Mouse (Mus musculus): Measurements from ENCODE around the gene Rfng. TPM values are rescaled to one million over a fixed set of nuclear protein-coding genes. Genes with fewer than 3 reads are reported as not detected.
"Not testable (repeated sequence)": the region's sequence is repeated elsewhere in the genome, so short reads cannot be mapped to it uniquely, and the experiment has no call there.

Gene Rfng
- 25.7 and 27.4 TPM in 2 replicates for polyA plus RNA-seq (2012; rRNA removed)

DNA sequence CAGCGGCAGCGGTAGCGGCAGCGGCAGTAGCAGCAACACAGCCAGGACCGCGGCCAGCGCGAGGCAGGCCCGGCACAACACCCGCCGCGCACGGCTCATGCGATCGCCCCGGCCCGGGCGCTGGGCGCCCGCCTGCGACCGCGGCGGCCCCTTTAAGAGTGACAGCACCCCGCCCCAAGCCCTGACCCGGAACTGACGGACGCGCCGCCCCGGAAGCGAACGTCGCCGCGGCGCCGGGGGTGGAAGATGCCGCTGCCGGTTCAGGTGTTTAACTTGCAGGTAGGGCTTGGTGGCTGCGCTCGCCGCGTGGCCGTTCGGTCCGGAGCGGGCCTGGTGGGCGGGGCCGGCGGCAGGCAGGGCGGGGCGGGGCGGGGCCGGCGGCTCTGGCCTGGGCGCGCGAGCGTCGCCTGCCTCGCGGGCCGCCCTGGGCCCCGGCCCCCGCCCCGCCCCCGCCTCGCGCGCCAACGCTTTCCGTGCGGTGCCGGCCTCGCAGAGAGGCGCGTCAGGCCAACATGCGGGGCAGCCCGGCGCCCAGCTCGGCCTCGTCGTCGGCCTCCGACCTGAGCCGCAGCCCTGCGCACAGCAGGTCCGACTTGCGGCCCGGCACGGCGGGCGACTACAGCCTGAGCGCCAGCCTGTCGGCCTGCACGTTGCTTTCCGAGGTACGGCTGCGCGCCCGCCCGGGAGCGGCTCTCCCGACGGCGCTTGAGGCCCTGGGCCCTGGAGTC lies at the start of gene Rfng, which contains the start of gene Gps1:
Gene Rfng (minus strand): TSS at position 144 of the 728 bp plus-strand sequence.
Gene Gps1 (plus strand): TSS at position 209 of the 728 bp plus-strand sequence.
- DNase-seq (ENCODE audit: low spot score) = peak; percentile 82

DNA sequence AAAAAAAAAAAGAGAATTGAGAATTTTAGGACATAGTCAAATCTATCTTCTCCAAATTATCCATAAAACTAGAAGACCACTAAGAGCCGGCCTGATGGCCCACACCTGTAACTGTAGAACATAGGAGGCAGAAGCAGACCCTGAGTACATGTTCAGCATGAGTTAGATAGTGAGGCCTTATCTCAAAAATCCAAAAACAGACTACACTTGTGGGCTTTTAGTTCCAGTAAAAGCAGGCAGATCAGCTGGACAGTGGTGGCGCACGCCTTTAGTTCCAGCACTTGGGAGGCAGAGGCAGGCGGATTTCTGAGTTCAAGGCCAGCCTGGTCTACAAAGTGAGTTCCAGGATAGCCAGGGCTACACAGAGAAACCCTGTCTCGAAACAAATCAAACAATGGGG lies 49.0 kb upstream of the Rfng start:
- not testable (repeated sequence) for DNase-seq (ENCODE audit: low spot score)

DNA sequence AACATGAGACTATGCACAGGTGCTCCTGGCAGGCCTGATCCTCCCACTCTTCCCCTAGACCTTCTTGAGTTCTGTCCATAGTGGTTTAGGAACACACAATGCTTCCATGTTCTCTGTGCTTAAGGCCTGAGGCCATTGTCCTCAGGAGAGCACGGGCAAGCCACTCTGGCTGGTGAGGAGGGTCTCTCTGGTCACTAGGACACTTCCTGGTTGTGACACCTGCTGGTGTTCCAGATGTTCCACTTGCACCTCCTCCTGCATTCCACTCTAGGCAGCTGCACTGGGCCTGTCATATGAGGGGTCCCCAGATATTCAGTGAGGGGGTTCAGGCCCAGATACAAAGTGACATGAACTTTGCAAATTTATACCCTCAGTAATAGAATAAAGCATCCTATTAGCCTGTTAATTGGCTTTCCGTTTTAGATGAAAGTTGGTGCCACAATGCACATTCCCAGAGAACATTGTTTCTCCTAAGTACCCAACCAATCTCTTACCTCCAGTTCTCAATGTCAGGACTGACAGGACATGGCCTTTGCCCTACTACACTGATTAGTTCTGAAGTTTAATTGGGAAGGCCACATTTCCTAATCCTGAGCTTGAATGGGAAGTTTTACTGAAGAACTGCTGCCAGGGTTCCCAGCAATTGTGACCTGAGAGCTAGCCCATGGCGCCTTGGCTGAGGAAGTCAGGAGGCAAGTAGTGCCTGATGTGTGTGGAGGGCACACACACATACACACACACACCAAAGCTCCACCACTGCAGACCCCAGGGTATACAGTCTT lies 47.8 kb upstream of the Rfng start:
- DNase-seq (ENCODE audit: low spot score) = no peak

DNA sequence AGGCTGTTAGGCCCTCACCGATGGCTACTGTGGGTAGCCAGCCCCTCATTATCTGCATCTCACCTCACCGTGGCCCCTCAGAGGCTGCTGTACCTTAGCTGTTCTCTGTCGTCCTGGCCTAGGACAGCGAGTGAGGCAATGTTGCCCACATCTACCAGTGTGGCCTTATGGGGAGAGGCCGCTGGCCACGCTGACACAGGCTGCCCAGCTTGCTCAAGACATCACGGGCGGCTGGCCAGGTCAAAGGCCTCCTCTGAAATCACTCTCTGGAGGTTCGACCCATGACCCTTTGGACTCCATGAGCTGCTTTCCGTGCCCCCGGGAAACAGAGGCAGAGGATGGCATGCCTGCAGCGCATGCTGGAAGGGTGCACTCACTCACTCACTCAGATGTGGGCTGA lies 46.7 kb upstream of the Rfng start:
- DNase-seq (ENCODE audit: low spot score) = peak; percentile 19

DNA sequence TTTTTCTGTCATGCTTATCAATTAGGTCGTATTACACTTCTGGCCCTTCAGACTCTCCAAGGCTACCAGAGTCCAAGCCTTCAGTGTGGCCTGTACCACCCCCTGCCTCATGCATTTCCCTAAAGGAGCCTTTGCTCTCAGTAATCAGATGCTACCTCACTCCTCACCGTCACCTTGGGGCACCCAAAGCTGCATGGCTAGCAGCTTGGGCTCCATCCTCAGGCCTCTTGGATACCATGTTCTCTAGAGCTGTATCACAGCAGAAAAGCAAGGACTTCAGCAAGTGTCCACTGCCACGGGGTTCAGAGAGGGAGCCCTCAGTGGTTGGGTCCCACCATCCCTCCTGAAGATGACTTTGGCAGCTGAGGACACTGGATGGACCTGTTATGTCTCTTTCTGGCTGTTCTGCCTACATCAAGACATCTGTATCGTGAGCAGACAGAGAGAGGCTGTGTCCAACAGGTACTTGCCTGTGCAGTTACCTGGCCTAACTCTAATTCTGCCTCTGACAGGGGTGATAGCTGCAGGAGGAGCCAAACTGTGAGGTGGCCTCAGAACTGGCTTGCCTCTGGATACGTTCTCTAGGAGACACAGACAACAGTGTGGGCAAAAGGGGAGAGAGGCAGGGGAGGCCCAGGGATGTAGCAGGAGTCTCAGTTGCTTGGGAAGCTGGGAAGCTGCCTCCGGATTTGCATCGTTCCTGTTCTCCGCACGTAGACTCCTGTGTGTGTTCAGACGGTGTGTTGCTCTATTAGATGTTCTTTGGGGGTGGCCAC lies 45.9 kb upstream of the Rfng start:
- DNase-seq (ENCODE audit: low spot score) = no peak

DNA sequence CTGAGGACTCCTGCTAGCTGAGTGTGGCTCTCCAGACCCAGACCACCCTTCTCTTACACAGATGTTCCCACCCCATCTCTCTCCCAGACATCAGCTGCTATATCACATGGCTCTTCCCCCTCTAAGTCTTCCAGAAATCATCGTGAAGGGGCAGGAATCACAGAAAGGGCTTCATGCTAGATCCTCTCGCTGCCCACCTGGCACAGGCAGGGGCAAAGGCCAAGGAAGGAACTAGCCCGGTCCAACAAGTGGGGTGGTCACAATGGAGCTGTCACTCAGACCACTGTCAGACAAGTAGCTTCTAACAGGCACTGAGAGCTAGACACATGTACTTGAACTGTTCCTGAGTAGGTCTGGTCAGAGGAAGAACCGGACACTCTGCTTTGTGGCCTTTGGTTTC lies 44.4 kb upstream of the Rfng start:
- DNase-seq (ENCODE audit: low spot score) = no peak

GRCm38 (mm10) chr11:120826016-120826953 lies 42.3 kb upstream of the Rfng start:
- peak; percentile 19 for DNase-seq (ENCODE audit: low spot score)

GRCm38 (mm10) chr11:120825289-120825863 lies 41.4 kb upstream of the Rfng start:
- peak; percentile 21 for DNase-seq (ENCODE audit: low spot score)

DNA sequence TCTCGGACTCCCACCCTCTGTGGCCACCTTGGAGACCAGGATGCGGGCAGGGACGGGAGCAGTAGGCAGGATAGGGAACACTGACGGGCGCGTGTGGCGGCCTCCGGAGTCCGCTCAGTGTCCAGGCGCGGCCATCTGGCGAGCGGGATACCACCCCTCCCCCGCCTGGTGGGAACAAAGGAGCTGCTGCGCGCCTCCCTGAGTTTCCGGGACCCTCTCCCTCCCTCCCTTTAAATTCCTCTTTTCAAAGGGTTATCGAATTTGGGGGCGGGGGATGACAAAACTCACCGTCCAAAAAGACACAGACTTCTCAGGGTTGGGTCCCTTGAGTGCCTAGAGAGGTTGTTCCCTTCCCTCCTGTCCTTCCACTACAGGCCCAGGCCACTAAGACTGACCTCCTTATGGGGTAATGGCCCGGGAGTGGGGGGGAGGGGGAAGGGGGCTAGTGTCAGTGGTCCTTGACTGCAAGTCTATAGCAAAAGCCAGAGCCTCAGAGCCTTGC lies 40.8 kb upstream of the Rfng start:
- no peak for DNase-seq (ENCODE audit: low spot score)

DNA sequence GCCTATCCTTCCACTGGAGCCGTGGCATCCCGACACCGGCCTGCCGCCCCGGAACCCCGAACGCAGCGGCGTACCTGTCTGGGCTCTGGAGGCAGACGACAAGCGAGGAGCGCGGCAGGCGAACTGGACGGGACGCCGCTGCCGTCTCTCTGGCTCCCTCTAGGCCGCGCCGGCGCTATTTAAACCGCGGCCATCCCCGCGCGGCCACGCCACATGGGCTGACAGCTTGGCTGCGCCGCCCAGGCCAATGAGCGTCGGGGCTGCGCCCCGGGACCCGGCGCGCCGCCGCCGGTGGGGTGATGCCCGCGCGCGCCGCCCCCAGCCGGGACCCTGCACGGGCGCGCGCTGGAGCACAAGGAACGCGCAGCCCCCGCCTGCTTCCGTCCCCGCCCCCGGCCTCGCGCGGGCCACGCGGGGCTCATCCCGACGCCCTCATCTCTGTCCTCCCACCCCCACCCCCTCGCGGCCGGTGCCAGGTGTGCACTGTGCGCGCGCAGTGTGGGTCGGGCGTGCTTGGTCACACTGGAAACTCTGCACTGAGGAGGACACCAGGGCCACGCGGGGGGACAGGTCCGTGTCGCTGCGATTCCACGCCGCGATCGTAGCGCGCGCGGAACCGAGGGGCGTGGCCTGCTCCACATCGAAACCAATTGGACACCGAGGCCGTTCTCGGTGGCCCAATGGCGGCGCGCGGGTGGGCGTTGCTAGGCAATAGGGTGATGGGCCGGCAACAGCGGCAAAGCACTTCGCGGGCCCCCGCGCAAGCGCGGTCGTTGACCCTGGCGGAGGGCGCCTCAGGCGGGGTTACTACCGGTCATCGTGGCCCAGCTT lies 40.2 kb upstream of the Rfng start, which contains the start of gene Fasn:
Gene Fasn (minus strand): TSS at position 592 of the 831 bp plus-strand sequence.
- peak; percentile 98 for DNase-seq (ENCODE audit: low spot score)

GRCm38 (mm10) chr11:120823551-120823947 lies 39.5 kb upstream of the Rfng start:
- no peak for DNase-seq (ENCODE audit: low spot score)

GRCm38 (mm10) chr11:120822831-120823550 lies 39.0 kb upstream of the Rfng start:
- DNase-seq (ENCODE audit: low spot score) = no peak

DNA sequence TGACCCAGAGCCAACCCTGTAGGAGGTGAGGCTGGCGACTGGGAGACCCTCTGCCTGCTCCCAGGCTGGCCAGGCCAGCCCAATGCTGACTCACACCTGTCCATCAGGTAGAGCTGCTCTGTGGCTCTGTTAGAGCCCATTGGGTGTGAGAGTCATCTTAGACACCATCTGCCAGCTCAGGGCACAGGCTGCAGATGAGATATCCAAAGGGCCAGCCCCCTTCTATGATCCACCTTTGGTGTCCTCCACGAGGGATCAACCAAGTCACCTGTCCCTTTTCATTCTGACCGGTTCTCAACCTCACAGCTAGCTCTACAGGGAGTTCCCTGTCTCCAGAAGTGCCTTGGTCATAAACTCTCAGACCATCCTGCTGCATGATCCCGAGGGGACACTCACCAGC lies 38.3 kb upstream of the Rfng start:
- peak; percentile 23 for DNase-seq (ENCODE audit: low spot score)

DNA sequence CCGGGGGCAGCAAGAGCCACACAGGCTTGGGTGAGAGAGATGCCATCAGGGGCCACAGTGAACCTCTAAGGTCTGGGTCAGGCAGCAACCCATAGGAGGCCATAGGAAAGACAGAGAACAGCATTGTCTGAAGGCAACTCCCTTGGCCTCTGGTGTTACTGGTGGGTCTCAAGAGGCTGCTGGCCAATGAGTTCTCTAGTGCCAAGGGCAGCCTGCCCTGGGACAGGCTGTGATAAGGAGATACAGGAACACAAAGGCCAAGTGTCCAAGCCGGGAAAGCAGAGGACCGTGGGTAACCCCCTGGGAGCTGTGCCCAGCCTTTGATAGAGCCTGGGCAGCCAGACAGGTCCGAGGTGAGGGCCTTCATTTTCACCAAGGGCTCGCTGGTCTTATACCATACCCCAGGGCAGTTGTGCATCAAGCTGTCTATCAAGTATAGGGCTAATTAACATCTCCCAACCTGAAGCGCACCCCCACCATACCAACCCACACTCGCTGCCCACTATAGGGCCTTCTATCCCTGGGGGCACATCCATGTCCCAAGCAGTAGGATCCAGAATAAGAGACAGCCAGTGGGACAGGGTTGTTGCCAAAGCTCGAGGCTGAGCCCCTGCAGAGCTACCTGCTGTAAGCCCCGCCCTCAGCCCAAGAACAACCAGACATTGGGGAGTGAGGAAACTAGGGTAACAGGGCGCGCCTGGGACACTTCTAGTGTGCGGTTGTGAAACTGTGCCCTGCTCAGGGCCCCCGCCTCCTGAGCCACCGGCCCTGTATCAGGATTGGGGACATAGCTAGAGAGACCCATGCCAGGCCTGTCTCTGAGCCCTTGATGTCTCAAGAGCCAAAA lies 37.3 kb upstream of the Rfng start:
- no peak for DNase-seq (ENCODE audit: low spot score)

DNA sequence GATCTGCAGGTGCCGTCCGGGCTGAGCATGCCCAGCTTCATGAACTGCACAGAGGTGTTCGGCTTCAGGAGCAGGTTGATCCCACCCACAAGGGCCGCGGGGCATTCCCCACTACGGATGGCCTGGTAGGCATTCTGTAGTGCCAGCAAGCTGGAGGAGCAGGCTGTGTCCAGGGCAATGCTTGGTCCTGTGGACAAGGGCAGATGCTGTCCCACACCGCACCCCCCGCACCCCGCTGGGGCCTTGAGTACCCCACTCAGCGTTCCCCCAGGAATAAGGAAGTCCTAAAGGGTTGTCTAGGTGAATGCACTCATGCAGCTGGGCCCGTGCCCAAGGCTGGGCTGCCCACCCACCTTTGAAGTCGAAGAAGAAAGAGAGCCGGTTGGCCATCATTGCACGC lies 36.5 kb upstream of the Rfng start:
- DNase-seq (ENCODE audit: low spot score) = peak; percentile 23

DNA sequence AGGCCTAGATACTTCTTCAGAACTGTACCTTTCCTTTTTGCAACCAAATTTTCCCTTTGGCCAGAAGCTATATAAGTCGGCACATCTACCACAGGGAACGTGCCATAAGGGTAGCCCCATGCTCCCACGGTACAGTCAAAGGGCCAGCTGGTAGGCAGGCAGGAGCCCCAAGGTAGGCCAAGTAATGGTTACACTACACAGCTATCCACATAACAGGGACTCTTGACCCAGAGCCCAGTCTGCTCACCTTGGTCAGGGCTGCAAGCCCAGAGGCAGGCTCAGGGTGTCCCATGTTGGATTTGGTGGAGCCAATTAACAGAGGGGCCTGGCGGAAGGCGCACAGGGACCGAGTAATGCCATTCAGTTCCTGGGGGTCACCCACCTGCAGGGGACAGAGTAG lies 35.5 kb upstream of the Rfng start:
- DNase-seq (ENCODE audit: low spot score) = peak; percentile 17

GRCm38 (mm10) chr11:120818251-120818650 lies 34.2 kb upstream of the Rfng start:
- DNase-seq (ENCODE audit: low spot score) = peak; percentile 19

DNA sequence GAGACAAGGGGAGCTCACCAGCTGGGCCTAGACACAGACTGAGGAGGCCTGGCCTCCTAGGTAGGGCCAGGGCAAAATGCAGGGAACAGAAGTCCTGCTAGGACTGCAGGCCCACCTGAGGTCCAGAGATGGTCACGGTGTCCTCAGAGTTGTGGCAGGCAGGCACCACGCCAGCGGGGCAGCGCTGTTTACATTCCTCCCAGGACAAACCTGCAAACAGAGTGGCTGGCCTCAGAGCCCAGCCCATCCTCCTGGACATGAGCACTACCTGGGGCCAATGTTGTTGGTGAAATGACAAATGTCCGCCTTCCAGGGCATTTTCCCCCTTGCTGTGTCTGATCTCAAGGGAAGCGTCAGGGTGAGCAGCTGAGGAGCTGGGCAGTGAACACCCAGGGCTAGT lies 33.4 kb upstream of the Rfng start:
- peak; percentile 21 for DNase-seq (ENCODE audit: low spot score)
